Comparison of ENCODE assay signal across 8 mouse cellular contexts in the genomic region with DNA sequence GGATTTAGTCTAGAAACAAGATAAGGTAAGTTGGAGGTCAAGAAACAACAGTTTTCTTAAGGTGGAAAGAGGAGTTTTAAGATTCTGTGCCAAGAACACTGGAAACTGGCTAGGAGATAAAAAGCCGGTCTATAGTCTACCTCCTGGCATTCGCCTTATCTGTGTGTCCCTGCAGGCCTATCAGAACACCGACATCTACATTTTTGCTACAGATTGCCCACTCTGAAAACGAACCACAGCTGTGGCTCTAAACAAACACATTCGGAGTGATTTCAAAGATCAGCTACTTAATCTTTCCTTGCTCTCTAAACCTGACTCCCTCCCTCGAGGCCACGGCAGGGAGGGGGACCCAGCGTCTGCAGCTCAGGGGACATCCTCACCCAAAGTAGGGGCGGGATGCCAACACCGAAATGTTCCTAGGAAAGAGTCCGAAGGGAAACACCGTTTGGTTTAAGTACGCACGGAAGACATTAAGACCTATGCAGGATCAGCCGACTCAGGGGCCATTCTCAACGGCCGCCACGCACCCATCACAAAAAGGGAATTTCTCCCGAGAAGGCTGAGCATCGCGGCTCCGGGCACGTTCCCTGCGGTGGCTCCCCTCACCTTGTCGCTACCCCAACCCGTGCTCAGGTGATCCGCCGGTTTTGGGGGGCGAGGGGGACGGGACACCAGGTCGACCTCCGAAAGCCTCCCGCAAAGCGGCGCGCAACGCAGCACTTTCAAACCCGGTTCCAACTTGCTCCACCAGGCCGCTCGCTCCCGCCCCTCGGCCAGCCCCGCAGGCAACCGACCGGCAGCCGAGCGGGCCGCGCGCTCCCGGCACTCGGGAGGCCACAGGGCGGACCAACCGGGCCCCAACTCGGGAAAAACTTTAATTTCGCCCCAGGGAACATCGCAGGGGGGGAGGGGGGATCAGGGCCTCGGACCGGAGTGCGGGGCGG. TPM values are rescaled to one million over a fixed set of nuclear protein-coding genes. Genes with fewer than 3 reads are reported as not detected.
DNase-seq lines count a peak whose midpoint lies in the region; ATAC-seq and TF ChIP-seq lines count a peak whose summit lies in the region.

No protein-coding gene starts in this region.

- no peaks in the 10 kb centered on the region; the same call in 1 of the 2 replicates for H3K36me3 ChIP-seq in heart, adult 2 months (ENCODE audit: control insufficient read depth, insufficient read depth, low read length)
- H3K36me3 ChIP-seq in midbrain, embryonic 14.5 days (ENCODE audit: control insufficient read depth, insufficient read depth, low read length): peaks cover 38% of the 10 kb centered on the region

- no peak for ATAC-seq in midbrain, embryonic 14.5 days (ENCODE audit: low FRiP score, low TSS enrichment)

- 6% methylated on average over 60 of the region's 61 CpGs for WGBS in bone marrow, adult 2 months
- WGBS in heart, adult 2 months: 4% methylated on average over 55 of the region's 61 CpGs
- WGBS in midbrain, embryonic 14.5 days: under 1% methylated on average over 60 of the region's 61 CpGs

- no peak overlapping the region for H3K27ac ChIP-seq in bone marrow, adult 2 months (ENCODE audit: control insufficient read depth, insufficient read depth, low read depth, low read length, poor library complexity)
- peak overlapping the region; percentile 6; the same call in 1 of the 2 replicates for H3K27ac ChIP-seq in heart, adult 2 months
- peak overlapping the region; percentile 63; the same call in 1 of the 2 replicates for H3K27ac ChIP-seq in midbrain, embryonic 14.5 days (replicated peaks; ENCODE audit: low read depth, low read length)

- peaks cover 4% of the 10 kb centered on the region; the same call in 1 of the 2 replicates for H3K79me2 ChIP-seq in heart, adult 2 months (replicated peaks; ENCODE audit: control insufficient read depth, insufficient read depth, low read length)

- peak overlapping the region; percentile 91 for H3K4me2 ChIP-seq in midbrain, embryonic 14.5 days (ENCODE audit: low read length)

- DNase-seq in ovary, adult 18-20 months (ENCODE audit: low spot score): peak; percentile 61
- DNase-seq in ovary, postnatal 14 days (ENCODE audit: low spot score): no peak
- DNase-seq in heart, adult 2 months: peak; percentile 53 to 64
- DNase-seq in kidney, postnatal 25 days: peak; percentile 42 to 74
- peak; percentile 70 for DNase-seq in midbrain, embryonic 14.5 days
- no peak for DNase-seq in layer of hippocampus, adult 8-10 months (ENCODE audit: low spot score in 2 of 2)
- DNase-seq in natural killer cell, adult 2 months (ENCODE audit: low spot score in 2 of 2): no peak

- no peak for TF ChIP-seq CTCF in bone marrow, adult 2 months (IDR thresholded peaks at IDR 0.05; ENCODE audit: control insufficient read depth, insufficient read depth, low read length)
- TF ChIP-seq CTCF in heart, adult 2 months (IDR thresholded peaks at IDR 0.05): no peak

- no peaks in the 10 kb centered on the region for H3K9me3 ChIP-seq in midbrain, embryonic 14.5 days (ENCODE audit: control insufficient read depth, low read length)

- TF ChIP-seq EP300 in heart, adult 2 months (IDR thresholded peaks at IDR 0.05; ENCODE audit: insufficient read depth, low read depth, low read length): no peak

- H3K9ac ChIP-seq in heart, adult 2 months (ENCODE audit: low read depth, low read length): peak overlapping the region; percentile 98
- H3K9ac ChIP-seq in midbrain, embryonic 14.5 days (replicated peaks; ENCODE audit: low read length): peak overlapping the region; percentile 84

- intact Hi-C loops in heart, adult 2 months (cut with DNase I): no loop called here

- TF ChIP-seq POLR2A in bone marrow, adult 2 months (IDR thresholded peaks at IDR 0.05; ENCODE audit: borderline replicate concordance, control insufficient read depth, low read depth, low read length): 0 out of 2 replicates have a peak, but pooled peaks have one; percentile 15
- no peak for TF ChIP-seq POLR2A in heart, adult 2 months (IDR thresholded peaks at IDR 0.05; ENCODE audit: insufficient read depth, low read depth, low read length)

- H3K4me1 ChIP-seq in bone marrow, adult 2 months (ENCODE audit: control insufficient read depth, insufficient read depth, low read length): no peaks in the 10 kb centered on the region; the same call in 1 of the 2 replicates
- H3K4me1 ChIP-seq in heart, adult 2 months (ENCODE audit: control insufficient read depth, insufficient read depth, low read length): 0 out of 2 replicates have a peak, but pooled peaks cover 3% of the 10 kb centered on the region
- peaks cover 9% of the 10 kb centered on the region for H3K4me1 ChIP-seq in midbrain, embryonic 14.5 days (ENCODE audit: control insufficient read depth, insufficient read depth, low read length)

- no peaks in the 10 kb centered on the region for H3K27me3 ChIP-seq in heart, adult 2 months (ENCODE audit: control insufficient read depth, insufficient read depth, low read length)
- no peaks in the 10 kb centered on the region for H3K27me3 ChIP-seq in midbrain, embryonic 14.5 days (ENCODE audit: control insufficient read depth, insufficient read depth, low read length)

- peak overlapping the region; percentile 38 for H3K4me3 ChIP-seq in bone marrow, adult 2 months (replicated peaks; ENCODE audit: control insufficient read depth, low read depth, low read length)
- H3K4me3 ChIP-seq in heart, adult 2 months: peak overlapping the region; percentile 94
- H3K4me3 ChIP-seq in midbrain, embryonic 14.5 days (replicated peaks; ENCODE audit: low read depth, low read length): peak overlapping the region; percentile 83

RNA-seq across cellular contexts. Expression of gene Phf13, which starts 1.6 kb away (rescaled TPM):
- 1.9 and 2.8 TPM in 2 replicates for polyA plus RNA-seq in bone marrow, adult 2 months (2011; ENCODE audit: insufficient read depth, insufficient read length, low replicate concordance, missing spikeins)
- 1 to 10 TPM; 4.5 to 4.8 TPM for total RNA-seq in heart, adult 2 months (2021)
- 3.0 and 3.7 TPM in 2 replicates for polyA plus RNA-seq in heart, adult 2 months (2012; rRNA removed)
- polyA plus RNA-seq in midbrain, embryonic 14.5 days (2014; fragmentation: Nextera tagmentation; extraction: Ambion mirVana): 16.9 and 19.0 TPM in 2 replicates
- total RNA-seq in layer of hippocampus, adult 8-10 months (2022): 10 to 100 TPM; 11.2 to 17.0 (median 13.4) TPM

RNA-seq across cellular contexts. Expression of gene Thap3, which starts 5.7 kb away (rescaled TPM):
- 16.4 and 23.6 TPM in 2 replicates for polyA plus RNA-seq in bone marrow, adult 2 months (2011; ENCODE audit: insufficient read depth, insufficient read length, low replicate concordance, missing spikeins)
- total RNA-seq in heart, adult 2 months (2021): 10 to 100 TPM; 12.0 to 13.5 TPM
- polyA plus RNA-seq in heart, adult 2 months (2012; rRNA removed): 20.8 and 27.6 TPM in 2 replicates
- polyA plus RNA-seq in midbrain, embryonic 14.5 days (2014; fragmentation: Nextera tagmentation; extraction: Ambion mirVana): 23.1 and 31.2 TPM in 2 replicates
- 10 to 100 TPM; 22.0 to 32.0 (median 30.5) TPM for total RNA-seq in layer of hippocampus, adult 8-10 months (2022)

RNA-seq across cellular contexts. Expression of gene Klhl21, which starts 14.1 kb away (rescaled TPM):
- 3.5 and 6.6 TPM in 2 replicates for polyA plus RNA-seq in bone marrow, adult 2 months (2011; ENCODE audit: insufficient read depth, insufficient read length, low replicate concordance, missing spikeins)
- 10 to 100 TPM; 69.9 to 93.5 TPM for total RNA-seq in heart, adult 2 months (2021)
- polyA plus RNA-seq in heart, adult 2 months (2012; rRNA removed): 50.4 and 56.2 TPM in 2 replicates
- 1.5 and 1.6 TPM in 2 replicates for polyA plus RNA-seq in midbrain, embryonic 14.5 days (2014; fragmentation: Nextera tagmentation; extraction: Ambion mirVana)
- total RNA-seq in layer of hippocampus, adult 8-10 months (2022): 10 to 100 TPM; 19.3 to 24.2 (median 22.0) TPM

RNA-seq across cellular contexts. Expression of gene Zbtb48, which starts 33.0 kb away (rescaled TPM):
- polyA plus RNA-seq in bone marrow, adult 2 months (2011; ENCODE audit: insufficient read depth, insufficient read length, low replicate concordance, missing spikeins): 7.7 and 21.0 TPM in 2 replicates
- 1 to 10 TPM; 4.3 to 5.6 TPM for total RNA-seq in heart, adult 2 months (2021)
- 5.0 and 8.8 TPM in 2 replicates for polyA plus RNA-seq in heart, adult 2 months (2012; rRNA removed)
- 19.7 and 21.8 TPM in 2 replicates for polyA plus RNA-seq in midbrain, embryonic 14.5 days (2014; fragmentation: Nextera tagmentation; extraction: Ambion mirVana)
- 10 to 100 TPM; 13.8 to 17.6 (median 15.8) TPM for total RNA-seq in layer of hippocampus, adult 8-10 months (2022)

RNA-seq across cellular contexts. Expression of gene Tas1r1, which starts 43.9 kb away (rescaled TPM):
- 1.0 TPM in 1 of 2 replicates, not detected in the other for polyA plus RNA-seq in bone marrow, adult 2 months (2011; ENCODE audit: insufficient read depth, insufficient read length, low replicate concordance, missing spikeins)
- total RNA-seq in heart, adult 2 months (2021): under 1 TPM; 0.08 to 0.11 TPM
- 0.08 TPM in 1 of 2 replicates, not detected in the other for polyA plus RNA-seq in heart, adult 2 months (2012; rRNA removed)
- 1.2 and 1.3 TPM in 2 replicates for polyA plus RNA-seq in midbrain, embryonic 14.5 days (2014; fragmentation: Nextera tagmentation; extraction: Ambion mirVana)
- 1 to 10 TPM in 1 of 4 experiments, under 1 TPM in 3; 0.72 to 1.1 (median 0.77) TPM for total RNA-seq in layer of hippocampus, adult 8-10 months (2022)

Comparison
In these comparisons a context has a peak if more than half of its experiments do, and no peak if none do; other contexts are left out.
1. DNase-seq: peak in ovary, adult 18-20 months (single experiment), heart, adult 2 months (2 of 2), kidney, postnatal 25 days (2 of 2) and midbrain, embryonic 14.5 days (single experiment); none in ovary, postnatal 14 days (single experiment), layer of hippocampus, adult 8-10 months (0 of 2) and natural killer cell, adult 2 months (0 of 2).
2. H3K4me3 ChIP-seq: peak in every context shown above with its lines; median percentile 94 in heart, adult 2 months; 83 in midbrain, embryonic 14.5 days; 38 in bone marrow, adult 2 months.